Mouse (Mus musculus) intestine, embryonic 15.5 days (tissue): Measurements from ENCODE around the gene Cpz. TPM values are rescaled to one million over a fixed set of nuclear protein-coding genes. Genes with fewer than 3 reads are reported as not detected.

Experiments used
- ATAC-seq: fragments of 200-750 bp; cut with Nextera tagmentation; 2 replicates; pipeline ENCODE4 v1.8.0; 2017; ENCODE audit warnings: moderate TSS enrichment, moderate library complexity
- H3K27ac ChIP-seq: fragments of 300-500 bp; sonication (generic); 2 replicates; pipeline ENCODE4 v1.5.1; 2015; ENCODE audit warnings: mild to moderate bottlenecking, inconsistent platforms
- H3K27me3 ChIP-seq: fragments of 300-500 bp; sonication (generic); replicated peaks from 2 replicates; pipeline ENCODE4 v1.6.1; 2015; ENCODE audit warnings: inconsistent platforms
- H3K36me3 ChIP-seq: fragments of 300-500 bp; sonication (generic); 2 replicates; pipeline ENCODE4 v1.6.1; 2015; ENCODE audit warnings: inconsistent platforms
- H3K4me1 ChIP-seq: fragments of 300-500 bp; sonication (generic); replicated peaks from 2 replicates; pipeline ENCODE4 v1.6.1; 2015; ENCODE audit warnings: inconsistent platforms
- H3K4me2 ChIP-seq: fragments of 300-500 bp; sonication (generic); replicated peaks from 2 replicates; pipeline ENCODE4 v1.6.1; 2015; ENCODE audit warnings: mild to moderate bottlenecking, inconsistent platforms
- H3K4me3 ChIP-seq: fragments of 300-500 bp; sonication (generic); replicated peaks from 2 replicates; pipeline ENCODE4 v1.5.1; 2015; ENCODE audit warnings: inconsistent platforms
- H3K9ac ChIP-seq: fragments of 300-500 bp; sonication (generic); 2 replicates; pipeline ENCODE4 v1.6.1; 2015; ENCODE audit warnings: inconsistent platforms
- H3K9me3 ChIP-seq: fragments of 300-500 bp; sonication (generic); 2 replicates; pipeline ENCODE4 v1.6.1; 2016; ENCODE audit warnings: inconsistent platforms
- WGBS: fragments of 180-500 bp; shearing (Covaris S2); methylation state at CpG from one replicate; pipeline ENCODE4 v1.1.7; 2015; 5-methylcytosine and 5-hydroxymethylcytosine counted together
- polyA plus RNA-seq: library from polyadenylated mRNA; unstranded; fragments of >200 nt; fragmentation: Nextera tagmentation; extraction: Ambion mirVana; gene quantifications from 2 replicates; pipeline ENCODE4 v1.2.1, GENCODE M21; 2015

Cpz gene
- polyA plus RNA-seq: 13.5 and 13.9 TPM in 2 replicates

GRCm38 (mm10) chr5:35525469-35526123 lies at the start of gene Cpz:
TSS of gene Cpz (minus strand) at chr5:35525698.
- Histone ChIP-seq H3K36me3 (no peaks in the 10 kb centered on the region), H3K9me3 (no peaks in the 10 kb centered on the region), H3K9ac (peak within 1 kb of the TSS; percentile 50), H3K27ac (0 out of 2 replicates have a peak within 1 kb of the TSS, but pooled peaks have one; percentile 36), H3K4me2 (peak within 1 kb of the TSS; percentile 70), H3K4me3 (peak within 1 kb of the TSS; percentile 39), H3K27me3 (peaks cover 35% of the 10 kb centered on the region), H3K4me1 (peaks cover 13% of the 10 kb centered on the region)
- 2% methylated on average over 29 of the region's 29 CpGs for WGBS
- peak; percentile 82 for ATAC-seq

GRCm38 (mm10) chr5:35574653-35575599 lies 49.4 kb upstream of the Cpz start, which contains the start of gene Trmt44:
TSS of gene Trmt44 (minus strand) at chr5:35575070.
- peak within 1 kb of the TSS; percentile 81 for H3K27ac ChIP-seq
- peaks cover 13% of the 10 kb centered on the region for H3K36me3 ChIP-seq
- H3K4me2 ChIP-seq: peak within 1 kb of the TSS; percentile 87
- 3% methylated on average over 56 of the region's 56 CpGs for WGBS
- peak within 1 kb of the TSS; percentile 93 for H3K4me3 ChIP-seq
- H3K27me3 ChIP-seq: no peaks in the 10 kb centered on the region
- H3K4me1 ChIP-seq: peaks cover 8% of the 10 kb centered on the region
- ATAC-seq: peak; percentile 97
- H3K9me3 ChIP-seq: no peaks in the 10 kb centered on the region
- H3K9ac ChIP-seq: peak within 1 kb of the TSS; percentile 87

- H3K27me3 ChIP-seq: no peaks in the 10 kb centered on the region
- H3K9me3 ChIP-seq: no peaks in the 10 kb centered on the region
- 81% methylated on average over 6 of the region's 6 CpGs for WGBS
- peaks cover 25% of the 10 kb centered on the region for H3K36me3 ChIP-seq
- peaks cover 8% of the 10 kb centered on the region for H3K4me1 ChIP-seq
- peak; percentile 29; the same call in 1 of the 2 replicates for ATAC-seq
- no peak overlapping the region for H3K4me2 ChIP-seq
- no peak overlapping the region for H3K27ac ChIP-seq
- no peak overlapping the region for H3K4me3 ChIP-seq
- no peak overlapping the region for H3K9ac ChIP-seq
These were observed 46.0 kb upstream of the Cpz start for GRCm38 (mm10) chr5:35571546-35571945.

- H3K9me3 ChIP-seq: no peaks in the 10 kb centered on the region
- no peaks in the 10 kb centered on the region for H3K27me3 ChIP-seq
- H3K4me2 ChIP-seq: no peak overlapping the region
- no peak for ATAC-seq
- peaks cover 55% of the 10 kb centered on the region for H3K36me3 ChIP-seq
- H3K9ac ChIP-seq: no peak overlapping the region
- no peak overlapping the region for H3K4me3 ChIP-seq
- H3K4me1 ChIP-seq: no peaks in the 10 kb centered on the region
- H3K27ac ChIP-seq: no peak overlapping the region
- 87% methylated on average over 4 of the region's 4 CpGs for WGBS
These were observed 41.1 kb upstream of the Cpz start for GRCm38 (mm10) chr5:35566632-35567031.

- peak; percentile 82 for ATAC-seq
- no peaks in the 10 kb centered on the region for H3K4me1 ChIP-seq
- no peak overlapping the region for H3K4me3 ChIP-seq
- no peak overlapping the region; the same call in 1 of the 2 replicates for H3K9ac ChIP-seq
- 0 out of 2 replicates have a peak overlapping the region, but pooled peaks have one; percentile 38 for H3K27ac ChIP-seq
- H3K4me2 ChIP-seq: no peak overlapping the region
- H3K27me3 ChIP-seq: no peaks in the 10 kb centered on the region
- 82% methylated on average over 9 of the region's 9 CpGs for WGBS
- H3K36me3 ChIP-seq: peaks cover 50% of the 10 kb centered on the region
- H3K9me3 ChIP-seq: no peaks in the 10 kb centered on the region
These were observed 39.7 kb upstream of the Cpz start for GRCm38 (mm10) chr5:35565217-35565616.

- no peak overlapping the region for H3K4me2 ChIP-seq
- 0% methylated on average over 1 of the region's 1 CpGs for WGBS
- no peak for ATAC-seq
These were observed 38.0 kb upstream of the Cpz start for GRCm38 (mm10) chr5:35563449-35563848.

GRCm38 (mm10) chr5:35562616-35563015 lies 37.1 kb upstream of the Cpz start:
- ATAC-seq: no peak
- Histone ChIP-seq H3K4me3 (no peak overlapping the region), H3K36me3 (peaks cover 39% of the 10 kb centered on the region), H3K27ac (no peak overlapping the region), H3K9me3 (no peaks in the 10 kb centered on the region), H3K4me2 (no peak overlapping the region), H3K9ac (no peak overlapping the region), H3K4me1 (no peaks in the 10 kb centered on the region), H3K27me3 (no peaks in the 10 kb centered on the region)
- WGBS: 94% methylated on average over 2 of the region's 2 CpGs

More at GRCm38 (mm10) chr5:35563449-35563848, 38.0 kb upstream of the Cpz start:
- Histone ChIP-seq H3K4me3 (no peak overlapping the region), H3K4me1 (no peaks in the 10 kb centered on the region), H3K36me3 (peaks cover 39% of the 10 kb centered on the region), H3K27ac (no peak overlapping the region), H3K9ac (no peak overlapping the region), H3K27me3 (no peaks in the 10 kb centered on the region), H3K9me3 (no peaks in the 10 kb centered on the region)

- no peak overlapping the region for H3K4me3 ChIP-seq
- no peaks in the 10 kb centered on the region for H3K9me3 ChIP-seq
- no peaks in the 10 kb centered on the region for H3K27me3 ChIP-seq
- no peak overlapping the region for H3K9ac ChIP-seq
- H3K4me2 ChIP-seq: no peak overlapping the region
- H3K4me1 ChIP-seq: no peaks in the 10 kb centered on the region
- no peak overlapping the region for H3K27ac ChIP-seq
- peaks cover 38% of the 10 kb centered on the region for H3K36me3 ChIP-seq
- no peak for ATAC-seq
- WGBS: 78% methylated on average over 8 of the region's 8 CpGs
These were observed 33.9 kb upstream of the Cpz start for GRCm38 (mm10) chr5:35559447-35559846.

- H3K27me3 ChIP-seq: no peaks in the 10 kb centered on the region
- ATAC-seq: no peak
- H3K4me3 ChIP-seq: no peak overlapping the region
- no peak overlapping the region for H3K4me2 ChIP-seq
- WGBS: 81% methylated on average over 13 of the region's 13 CpGs
- H3K9me3 ChIP-seq: no peaks in the 10 kb centered on the region
- H3K27ac ChIP-seq: no peak overlapping the region
- peaks cover 30% of the 10 kb centered on the region for H3K36me3 ChIP-seq
- H3K4me1 ChIP-seq: no peaks in the 10 kb centered on the region
- H3K9ac ChIP-seq: no peak overlapping the region
These were observed 32.6 kb upstream of the Cpz start for GRCm38 (mm10) chr5:35557946-35558621.

GRCm38 (mm10) chr5:35556393-35556792 lies 30.9 kb upstream of the Cpz start:
- Histone ChIP-seq H3K4me3 (no peak overlapping the region), H3K27me3 (no peaks in the 10 kb centered on the region), H3K9me3 (no peaks in the 10 kb centered on the region), H3K36me3 (peaks cover 16% of the 10 kb centered on the region; the same call in 1 of the 2 replicates), H3K4me1 (peaks cover 11% of the 10 kb centered on the region; the same call in 1 of the 2 replicates), H3K27ac (no peak overlapping the region), H3K9ac (no peak overlapping the region), H3K4me2 (no peak overlapping the region)
- 91% methylated on average over 7 of the region's 7 CpGs for WGBS
- ATAC-seq: no peak

GRCm38 (mm10) chr5:35552838-35553539 lies 27.5 kb upstream of the Cpz start:
- H3K4me1 ChIP-seq: peaks cover 11% of the 10 kb centered on the region; the same call in 1 of the 2 replicates
- H3K27ac ChIP-seq: 0 out of 2 replicates have a peak overlapping the region, but pooled peaks have one; percentile 1
- no peak overlapping the region for H3K9ac ChIP-seq
- 80% methylated on average over 4 of the region's 4 CpGs for WGBS
- no peaks in the 10 kb centered on the region for H3K27me3 ChIP-seq
- peaks cover 14% of the 10 kb centered on the region; the same call in 1 of the 2 replicates for H3K36me3 ChIP-seq
- H3K9me3 ChIP-seq: no peaks in the 10 kb centered on the region
- H3K4me2 ChIP-seq: no peak overlapping the region
- no peak overlapping the region for H3K4me3 ChIP-seq
- no peak for ATAC-seq
